Mouse (Mus musculus) adrenal gland, postnatal 4 days (tissue): ENCODE data around the gene Uap1l1. TPM values are rescaled to one million over a fixed set of nuclear protein-coding genes. Genes with fewer than 3 reads are reported as not detected.

Experiments
- DNase-seq, 2 experiments: peaks; one replicate each; pipeline ENCODE4 v3.0.0; 2021 to 2022; ENCODE audit warnings: low spot score in 2 of 2, mixed read lengths in 2 of 2
- total RNA-seq, 2 experiments: library from RNA; stranded (reverse); gene quantifications; 2 replicates each; pipeline ENCODE4 v1.2.3; 2021

The Uap1l1 gene
- total RNA-seq, 2 experiments from 2014 or later, result 18.6 to 24.0 TPM

DNA sequence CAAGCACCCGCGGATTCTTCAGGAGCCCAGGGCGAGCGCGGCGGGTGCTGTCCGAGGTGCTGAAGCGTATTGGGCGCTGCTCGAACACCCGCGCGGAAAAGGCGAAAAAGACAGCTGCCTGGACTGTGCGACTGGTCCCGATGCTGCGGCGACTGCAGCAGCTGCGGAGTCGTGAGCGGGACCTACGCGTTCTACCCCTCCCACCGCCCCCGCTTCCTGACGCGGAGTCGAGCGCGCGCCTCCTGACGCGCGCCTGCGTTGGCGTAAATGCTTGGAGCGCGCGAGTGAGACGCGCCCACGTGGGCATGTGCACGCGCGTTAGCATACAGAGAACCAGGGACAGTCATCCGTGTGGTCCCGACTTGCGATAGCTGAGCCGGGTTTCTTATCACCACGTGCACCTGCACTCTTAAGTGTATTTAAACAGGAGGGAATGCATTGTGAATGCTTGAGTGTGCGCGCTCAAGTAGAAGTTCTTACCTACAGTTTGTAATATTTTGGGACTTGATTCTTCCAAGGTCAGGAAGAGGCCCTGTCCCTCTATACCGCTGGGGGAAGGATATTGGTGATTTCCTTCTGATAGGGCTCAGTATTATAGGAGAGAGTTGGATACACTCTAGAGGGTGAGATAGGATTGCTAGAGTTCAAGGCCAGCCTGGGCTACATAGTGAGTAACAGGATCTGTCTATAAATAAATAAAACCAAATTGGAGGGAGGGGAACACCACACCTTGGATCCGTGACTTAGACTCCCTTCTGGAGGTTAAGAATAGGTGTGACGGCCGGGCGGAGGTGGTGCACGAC is 46.3 kb downstream of the Uap1l1 start, which contains the start of gene Grin1:
Gene Grin1 (minus strand): TSS at position 217 of the 803 bp plus-strand sequence.
- DNase-seq, result peak; percentile 23 to 39

DNA sequence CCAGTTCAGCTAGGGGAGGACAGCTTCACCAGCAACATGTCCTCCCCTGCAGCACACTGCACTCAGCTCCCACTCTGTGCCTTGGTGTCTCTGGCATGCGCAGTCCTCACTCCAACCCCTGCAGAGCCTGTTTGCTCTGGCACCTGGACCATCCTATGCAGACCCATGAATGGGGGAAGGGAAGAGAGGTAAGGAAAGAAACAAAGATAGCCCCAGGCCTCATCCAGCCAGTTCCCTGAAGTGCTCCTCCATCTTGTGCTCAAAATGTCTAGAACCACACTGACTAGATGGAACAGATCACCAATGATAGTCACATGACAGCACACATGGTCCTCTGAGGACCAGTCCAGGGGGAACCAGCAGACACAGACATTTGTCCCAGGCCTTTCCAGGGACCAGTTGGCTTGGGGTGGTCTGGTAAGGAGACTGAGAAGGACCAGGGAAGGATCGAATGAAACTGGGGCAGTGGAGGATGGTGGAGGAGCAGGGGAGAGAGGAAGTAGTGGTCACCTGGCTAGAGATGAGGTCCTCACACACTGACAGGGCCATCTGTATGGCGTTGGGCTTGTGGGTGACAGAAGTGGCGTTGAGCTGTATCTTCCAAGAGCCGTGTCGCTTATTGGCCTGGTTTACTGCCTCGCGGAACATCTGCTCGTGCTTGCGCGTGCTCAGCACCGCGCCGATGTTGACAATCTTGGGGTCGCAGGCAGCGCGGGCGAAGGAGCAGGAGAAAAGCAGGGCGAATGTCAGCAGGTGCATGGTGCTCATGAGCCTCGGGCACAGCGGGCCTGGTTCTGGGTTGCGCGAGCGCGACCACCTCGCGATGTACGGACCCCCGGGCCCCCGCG is 47.1 kb downstream of the Uap1l1 start:
- DNase-seq, result no peak

DNA sequence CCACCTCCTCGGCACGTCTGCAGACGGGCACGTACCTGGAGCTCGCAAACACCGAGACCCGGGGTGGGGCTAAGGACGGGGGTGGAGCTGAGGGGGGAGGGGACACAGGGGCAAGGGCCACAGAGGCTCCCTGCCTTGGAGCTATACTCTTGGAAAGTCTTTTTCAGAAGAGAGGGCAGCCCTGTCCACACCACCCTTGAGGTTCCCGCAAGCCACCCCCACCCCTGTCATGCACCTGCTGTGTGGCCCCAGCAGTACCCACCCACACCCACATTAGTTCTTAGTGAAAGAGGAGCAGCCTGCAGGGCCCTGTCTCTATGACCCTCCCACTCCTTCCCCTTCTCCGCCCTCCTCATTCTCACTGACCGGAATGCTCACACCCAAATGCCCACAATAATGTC is 54.0 kb downstream of the Uap1l1 start:
- DNase-seq, result no peak

DNA sequence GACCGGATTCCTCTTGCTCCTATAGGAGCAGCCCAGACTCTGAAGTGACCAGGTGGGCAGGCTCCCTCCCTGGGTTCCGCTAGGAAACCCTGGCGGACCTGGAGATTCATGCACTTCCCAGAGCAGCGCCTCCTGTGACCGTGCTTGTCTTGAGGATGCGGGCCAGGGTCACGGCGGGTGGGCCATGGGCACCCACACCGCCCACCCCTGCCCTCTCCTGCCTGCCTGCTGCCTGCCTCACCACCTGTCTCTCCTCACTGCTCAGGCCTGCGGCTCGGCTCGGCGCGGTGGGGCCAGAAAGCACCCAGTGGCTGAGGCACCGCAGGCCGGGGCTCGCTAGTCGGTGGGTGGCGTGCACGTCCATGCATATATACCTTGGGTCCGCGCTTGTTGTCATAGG is 54.5 kb downstream of the Uap1l1 start:
- no peak for DNase-seq

DNA sequence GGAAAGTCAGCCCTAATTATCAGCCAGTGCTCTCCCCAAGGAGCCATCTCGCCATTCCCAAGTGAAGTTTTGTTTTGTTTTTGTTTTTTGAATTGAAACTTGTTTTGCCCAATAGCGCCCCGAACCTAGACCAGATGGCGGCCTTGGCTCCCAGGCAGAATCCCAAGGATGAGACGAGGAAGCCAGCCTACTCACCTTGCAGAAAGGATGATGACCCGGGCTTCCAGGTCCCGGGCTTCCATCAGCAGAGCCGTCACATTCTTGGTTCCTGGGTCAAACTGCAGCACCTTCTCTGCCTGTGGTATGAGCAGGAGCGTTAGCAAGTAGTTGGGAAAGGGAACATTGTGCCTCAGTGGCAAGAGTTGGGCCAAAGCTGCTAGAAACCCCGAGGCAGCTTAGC is 55.3 kb downstream of the Uap1l1 start:
- no peak for DNase-seq

Other genes with a start within 250 kb of the Uap1l1 start
- 10 to 100 TPM; 10.2 to 18.4 TPM for gene Nrarp, start 184.9 kb downstream of the Uap1l1 start, total RNA-seq
- 10 to 100 TPM; 23.1 to 24.3 TPM for gene Tor4a, start 168.8 kb downstream of the Uap1l1 start, total RNA-seq
- gene Nelfb, start 154.2 kb downstream of the Uap1l1 start, total RNA-seq, result 10 to 100 TPM; 64.8 to 65.8 TPM
- not detected for gene Stpg3, start 151.0 kb downstream of the Uap1l1 start, total RNA-seq
- under 1 TPM; 0.45 to 0.68 TPM for gene Fam166a, start 146.9 kb downstream of the Uap1l1 start, total RNA-seq
- 100 to 1,000 TPM; 235 to 257 TPM for gene Tubb4b, start 141.0 kb downstream of the Uap1l1 start, total RNA-seq
- under 1 TPM in 1 of 2 experiments, not detected in 1; 0.95 TPM for gene Slc34a3, start 131.3 kb downstream of the Uap1l1 start, total RNA-seq
- gene Rnf224, start 128.9 kb downstream of the Uap1l1 start, total RNA-seq, result not detected
- gene Rnf208, start 123.4 kb downstream of the Uap1l1 start, total RNA-seq, result 10 to 100 TPM; 14.3 to 18.7 TPM
- gene Cysrt1, start 123.2 kb downstream of the Uap1l1 start, total RNA-seq, result not detected
- 1 to 10 TPM; 4.4 to 5.9 TPM for gene AL732309.1, start 118.8 kb downstream of the Uap1l1 start, total RNA-seq
- gene Tmem203, start 110.2 kb downstream of the Uap1l1 start, total RNA-seq, result 10 to 100 TPM; 28.9 to 38.5 TPM
- 10 to 100 TPM; 15.5 to 18.7 TPM for gene Tprn, start 103.1 kb downstream of the Uap1l1 start, total RNA-seq
- 10 to 100 TPM; 56.0 to 56.8 TPM for gene Ssna1, start 93.2 kb downstream of the Uap1l1 start, total RNA-seq
- 100 to 1,000 TPM; 110 to 115 TPM for gene Anapc2, start 93.2 kb downstream of the Uap1l1 start, total RNA-seq
- gene Tmem210, start 77.5 kb downstream of the Uap1l1 start, total RNA-seq, result not detected
- not detected for gene Lrrc26, start 75.8 kb downstream of the Uap1l1 start, total RNA-seq
- gene Grin1, start 46.5 kb downstream of the Uap1l1 start, total RNA-seq, result 10 to 100 TPM; 15.0 to 15.2 TPM
- 10 to 100 TPM; 57.5 to 62.5 TPM for gene Man1b1, start 33.3 kb downstream of the Uap1l1 start, total RNA-seq
- 10 to 100 TPM; 32.1 to 33.9 TPM for gene Dpp7, start 9.3 kb downstream of the Uap1l1 start, total RNA-seq
- gene Sapcd2, start 6.6 kb upstream of the Uap1l1 start, total RNA-seq, result 1 to 10 TPM; 9.3 to 9.4 TPM
- gene Entpd2, start 30.2 kb upstream of the Uap1l1 start, total RNA-seq, result 10 to 100 TPM in 1 of 2 experiments, 1 to 10 TPM in 1; 10.0 to 11.8 TPM
- gene Npdc1, start 33.7 kb upstream of the Uap1l1 start, total RNA-seq, result 100 to 1,000 TPM; 102 to 112 TPM
- under 1 TPM in 1 of 2 experiments, not detected in 1; 0.82 TPM for gene Fut7, start 57.6 kb upstream of the Uap1l1 start, total RNA-seq
- 10 to 100 TPM; 30.4 to 34.3 TPM for gene Abca2, start 63.0 kb upstream of the Uap1l1 start, total RNA-seq
- 1 to 10 TPM; 1.4 to 1.7 TPM for gene Clic3, start 91.2 kb upstream of the Uap1l1 start, total RNA-seq
- gene Paxx, start 95.4 kb upstream of the Uap1l1 start, total RNA-seq, result 10 to 100 TPM; 41.0 to 48.5 TPM
- 1 to 10 TPM; 3.6 to 6.5 TPM for gene Ptgds, start 104.4 kb upstream of the Uap1l1 start, total RNA-seq
- gene Lcn12, start 128.2 kb upstream of the Uap1l1 start, total RNA-seq, result not detected
- 100 to 1,000 TPM in 1 of 2 experiments, 10 to 100 TPM in 1; 99.5 to 118 TPM for gene Fbxw5, start 135.1 kb upstream of the Uap1l1 start, total RNA-seq
- gene C8g, start 136.0 kb upstream of the Uap1l1 start, total RNA-seq, result 1 to 10 TPM; 1.0 to 9.9 TPM
- 10 to 100 TPM; 19.2 to 20.5 TPM for gene Traf2, start 181.3 kb upstream of the Uap1l1 start, total RNA-seq
- gene Edf1, start 192.2 kb upstream of the Uap1l1 start, total RNA-seq, result 100 to 1,000 TPM; 171 to 191 TPM
- 1 to 10 TPM; 4.1 to 7.1 TPM for gene Mamdc4, start 209.2 kb upstream of the Uap1l1 start, total RNA-seq
- 10 to 100 TPM; 74.7 to 80.0 TPM for gene Phpt1, start 209.5 kb upstream of the Uap1l1 start, total RNA-seq
- 1 to 10 TPM; 4.6 to 5.3 TPM for gene Ajm1, start 216.1 kb upstream of the Uap1l1 start, total RNA-seq
- 100 to 1,000 TPM; 117 to 128 TPM for gene Rabl6, start 242.8 kb upstream of the Uap1l1 start, total RNA-seq